Mouse (Mus musculus): Measurements from ENCODE around the gene Rgs3. TPM values are rescaled to one million over a fixed set of nuclear protein-coding genes. Genes with fewer than 3 reads are reported as not detected.

The Rgs3 gene
- total and polyA plus RNA-seq, 3 experiments = not detected

DNA sequence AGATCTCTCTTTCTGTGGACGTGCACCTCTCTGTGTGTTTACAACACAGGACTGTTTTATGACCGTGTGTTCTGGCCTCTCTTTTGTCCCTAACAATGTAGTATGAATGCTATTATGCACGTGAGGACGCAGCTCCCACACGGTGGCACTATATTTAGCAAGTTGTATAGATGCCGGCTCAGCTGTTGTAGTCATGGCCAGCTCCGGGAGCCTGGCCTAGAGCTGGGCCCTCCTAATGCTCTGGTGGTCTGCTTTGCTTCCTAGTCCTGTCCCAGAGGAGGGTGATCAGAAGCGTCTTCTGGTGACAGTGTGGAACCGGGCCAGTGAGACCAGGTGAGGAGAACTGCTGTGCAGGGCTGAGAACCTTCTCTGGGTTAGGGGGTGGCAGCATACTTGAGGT, 47.7 kb downstream of the Rgs3 start:
- H3K9ac ChIP-seq (ENCODE audit: control insufficient read depth, low read depth, low read length, poor library complexity, severe bottlenecking) = no peak overlapping the region
- no peaks in the 10 kb centered on the region for H3K4me1 ChIP-seq (ENCODE audit: control insufficient read depth in 1 of 2, insufficient read depth in 2 of 2, low read length in 2 of 2)
- TF ChIP-seq CTCF (IDR thresholded peaks at IDR 0.05 in 2 of 3, conservative IDR thresholded peaks at IDR 0.05 in 1 of 3; ENCODE audit: control insufficient read depth in 1 of 3, insufficient read depth in 1 of 3, low read depth in 2 of 3, low read length in 3 of 3, poor library complexity in 1 of 3, severe bottlenecking in 1 of 3) (no peak), TCF12 (IDR thresholded peaks at IDR 0.05; ENCODE audit: low read depth, low read length) (no peak), POLR2A (IDR thresholded peaks at IDR 0.05; ENCODE audit: control insufficient read depth in 1 of 2, insufficient read depth in 1 of 2, low read depth in 1 of 2, low read length in 2 of 2, poor library complexity in 1 of 2) (no peak), MYC (IDR thresholded peaks at IDR 0.05; ENCODE audit: low read depth, low read length) (no peak), TBP (IDR thresholded peaks at IDR 0.05; ENCODE audit: low read depth, low read length) (no peak), MAZ (IDR thresholded peaks at IDR 0.05; ENCODE audit: low read depth, low read length) (no peak), NRF1 (IDR thresholded peaks at IDR 0.05; ENCODE audit: insufficient read depth, low read depth, low read length, poor library complexity, severe bottlenecking) (no peak), RAD21 (IDR thresholded peaks at IDR 0.05; ENCODE audit: low read depth, low read length) (no peak)
- H3K79me2 ChIP-seq (ENCODE audit: control insufficient read depth, insufficient read depth, low read length, poor library complexity) = no peaks in the 10 kb centered on the region
- no peaks in the 10 kb centered on the region for H3K36me3 ChIP-seq (ENCODE audit: control insufficient read depth in 1 of 2, insufficient read depth in 2 of 2, low read length in 2 of 2)
- H3K27me3 ChIP-seq (ENCODE audit: control insufficient read depth in 1 of 2, insufficient read depth in 2 of 2, low read length in 2 of 2) = no peaks in the 10 kb centered on the region
- no peaks in the 10 kb centered on the region for H3K9me3 ChIP-seq (replicated peaks; ENCODE audit: insufficient read depth, low read length)
- H3K27ac ChIP-seq (ENCODE audit: control insufficient read depth, low read depth, low read length) = no peak overlapping the region
- no peak overlapping the region for H3K4me3 ChIP-seq (ENCODE audit: control insufficient read depth in 1 of 2, insufficient read depth in 1 of 2, low read depth in 2 of 2, low read length in 2 of 2)
- DNase-seq (ENCODE audit: low read depth, low spot score) = no peak

DNA sequence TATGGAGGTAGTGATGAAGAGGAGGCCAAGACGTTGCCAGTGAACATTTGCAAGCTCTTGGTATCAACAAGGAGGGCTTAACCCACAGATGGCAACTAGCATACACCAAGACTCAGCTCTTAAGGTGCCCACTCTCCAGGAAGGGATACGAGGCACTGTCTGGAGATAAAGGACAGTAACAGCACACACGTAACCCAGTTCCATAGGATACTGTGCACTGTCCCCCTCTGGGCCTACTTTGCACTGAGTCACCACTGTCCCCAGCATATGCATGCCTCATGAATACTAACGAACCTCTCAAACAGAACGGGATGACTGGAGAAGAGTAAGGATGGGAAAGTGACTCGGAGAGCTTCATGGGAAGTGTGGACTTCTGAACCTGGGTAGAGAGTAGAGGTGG, 48.2 kb downstream of the Rgs3 start:
- TF ChIP-seq ZKSCAN1 (IDR thresholded peaks at IDR 0.05; ENCODE audit: low read depth, low read length) (no peak), POLR2A (IDR thresholded peaks at IDR 0.05; ENCODE audit: control insufficient read depth in 1 of 2, insufficient read depth in 1 of 2, low read depth in 1 of 2, low read length in 2 of 2, poor library complexity in 1 of 2) (no peak), POLR2AphosphoS2 (IDR thresholded peaks at IDR 0.05; ENCODE audit: low read length) (no peak), USF1 (IDR thresholded peaks at IDR 0.05; ENCODE audit: low read depth, low read length) (no peak), POLR2AphosphoS5 (IDR thresholded peaks at IDR 0.05; ENCODE audit: borderline replicate concordance, low read depth, low read length) (no peak), NELFE (IDR thresholded peaks at IDR 0.05; ENCODE audit: low read depth, low read length) (no peak), MAX (IDR thresholded peaks at IDR 0.05; ENCODE audit: low read length) (no peak)
- H3K9ac ChIP-seq (ENCODE audit: control insufficient read depth, low read depth, low read length, poor library complexity, severe bottlenecking) = no peak overlapping the region
- H3K79me2 ChIP-seq (ENCODE audit: control insufficient read depth, insufficient read depth, low read length, poor library complexity) = no peaks in the 10 kb centered on the region

DNA sequence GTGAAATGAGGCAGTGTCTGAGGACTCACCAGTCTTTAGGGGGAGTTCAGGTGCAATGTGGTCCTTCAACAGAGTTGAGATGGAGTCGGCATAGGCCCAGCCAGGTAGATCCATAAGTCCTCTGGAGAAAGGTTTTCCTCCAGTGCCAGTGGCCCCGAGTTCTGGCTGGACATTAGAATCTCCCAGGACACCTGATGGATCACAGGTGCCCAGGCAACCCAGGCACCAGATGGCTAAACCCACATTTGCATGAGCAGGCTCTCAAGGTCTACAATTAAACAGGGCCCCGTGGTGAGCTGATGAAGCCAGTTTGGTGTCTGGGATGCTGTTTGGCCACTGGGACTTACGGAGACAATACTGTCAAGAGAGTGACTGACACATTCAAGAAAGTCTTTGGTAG, 49.7 kb downstream of the Rgs3 start:
- Histone ChIP-seq H3K4me1 (ENCODE audit: control insufficient read depth in 1 of 2, insufficient read depth in 2 of 2, low read length in 2 of 2) (no peaks in the 10 kb centered on the region), H3K9ac (ENCODE audit: control insufficient read depth, low read depth, low read length, poor library complexity, severe bottlenecking) (no peak overlapping the region), H3K36me3 (ENCODE audit: control insufficient read depth in 1 of 2, insufficient read depth in 2 of 2, low read length in 2 of 2) (no peaks in the 10 kb centered on the region), H3K9me3 (replicated peaks; ENCODE audit: insufficient read depth, low read length) (no peaks in the 10 kb centered on the region), H3K27ac (ENCODE audit: control insufficient read depth, low read depth, low read length) (no peak overlapping the region), H3K79me2 (ENCODE audit: control insufficient read depth, insufficient read depth, low read length, poor library complexity) (no peaks in the 10 kb centered on the region), H3K27me3 (ENCODE audit: control insufficient read depth in 1 of 2, insufficient read depth in 2 of 2, low read length in 2 of 2) (no peaks in the 10 kb centered on the region), H3K4me3 (ENCODE audit: control insufficient read depth in 1 of 2, insufficient read depth in 1 of 2, low read depth in 2 of 2, low read length in 2 of 2) (no peak overlapping the region)
- DNase-seq (ENCODE audit: low read depth, low spot score) = no peak
- TF ChIP-seq GABPA (IDR thresholded peaks at IDR 0.05; ENCODE audit: low read depth, low read length) = no peak
- TF ChIP-seq ZKSCAN1 (IDR thresholded peaks at IDR 0.05; ENCODE audit: low read depth, low read length) = no peak
- no peak for TF ChIP-seq POLR2AphosphoS2 (IDR thresholded peaks at IDR 0.05; ENCODE audit: low read length)
- no peak for TF ChIP-seq GATA1 (IDR thresholded peaks at IDR 0.05; ENCODE audit: low read depth, low read length)

More for the DNA sequence above, 48.2 kb downstream of the Rgs3 start:
- H3K27ac ChIP-seq (ENCODE audit: control insufficient read depth, low read depth, low read length) = no peak overlapping the region
- no peaks in the 10 kb centered on the region for H3K36me3 ChIP-seq (ENCODE audit: control insufficient read depth in 1 of 2, insufficient read depth in 2 of 2, low read length in 2 of 2)
- no peaks in the 10 kb centered on the region for H3K27me3 ChIP-seq (ENCODE audit: control insufficient read depth in 1 of 2, insufficient read depth in 2 of 2, low read length in 2 of 2)
- no peaks in the 10 kb centered on the region for H3K9me3 ChIP-seq (replicated peaks; ENCODE audit: insufficient read depth, low read length)
- DNase-seq (ENCODE audit: low read depth, low spot score) = no peak
- no peak overlapping the region for H3K4me3 ChIP-seq (ENCODE audit: control insufficient read depth in 1 of 2, insufficient read depth in 1 of 2, low read depth in 2 of 2, low read length in 2 of 2)
- H3K4me1 ChIP-seq (ENCODE audit: control insufficient read depth in 1 of 2, insufficient read depth in 2 of 2, low read length in 2 of 2) = no peaks in the 10 kb centered on the region
